Mouse (Mus musculus): ENCODE data around the gene Rnf11. TPM values are rescaled to one million over a fixed set of nuclear protein-coding genes. Genes with fewer than 3 reads are reported as not detected.

Gene Rnf11
- polyA plus RNA-seq, 1 experiment from 2014 or later, result 40.3 TPM

DNA sequence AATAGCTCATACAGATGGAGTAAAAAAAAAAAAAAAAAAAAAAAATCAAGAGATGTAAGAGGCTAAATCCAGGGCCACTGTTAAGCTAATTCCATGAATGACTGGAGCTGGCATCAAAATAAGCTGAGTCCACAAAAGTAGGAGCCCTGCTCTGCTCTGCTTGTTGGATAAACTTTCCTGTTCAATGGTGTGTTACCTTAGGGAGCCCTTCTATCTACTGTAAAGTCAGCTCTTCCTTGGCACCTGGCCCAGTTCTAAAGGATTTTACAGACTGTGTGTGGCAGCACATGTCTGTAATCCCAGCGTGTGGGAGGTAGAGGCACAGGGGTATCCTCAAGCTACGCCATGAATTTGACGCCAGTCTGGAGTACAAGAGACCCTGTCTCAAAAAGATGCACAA lies 43.5 kb downstream of the Rnf11 start:
- Histone ChIP-seq H3K27me3 (ENCODE audit: control insufficient read depth, insufficient read depth, low read length) (no peaks in the 10 kb centered on the region), H3K9me3 (ENCODE audit: control insufficient read depth, low read depth, low read length) (no peaks in the 10 kb centered on the region), H3K4me1 (ENCODE audit: control insufficient read depth, insufficient read depth, low read length) (no peaks in the 10 kb centered on the region), H3K27ac (ENCODE audit: low read length) (no peak overlapping the region), H3K4me3 (ENCODE audit: low read depth, low read length) (no peak overlapping the region), H3K9ac (replicated peaks; ENCODE audit: low read depth, low read length) (no peak overlapping the region), H3K36me3 (ENCODE audit: control insufficient read depth, insufficient read depth, low read length) (no peaks in the 10 kb centered on the region; the same call in 1 of the 2 replicates), H3K4me2 (replicated peaks; ENCODE audit: low read depth, low read length) (no peak overlapping the region)
- 88% methylated on average over 3 of the region's 3 CpGs for WGBS
- no peak for ATAC-seq (ENCODE audit: insufficient number of reproducible peaks, insufficient read depth, low FRiP score, low read depth)

DNA sequence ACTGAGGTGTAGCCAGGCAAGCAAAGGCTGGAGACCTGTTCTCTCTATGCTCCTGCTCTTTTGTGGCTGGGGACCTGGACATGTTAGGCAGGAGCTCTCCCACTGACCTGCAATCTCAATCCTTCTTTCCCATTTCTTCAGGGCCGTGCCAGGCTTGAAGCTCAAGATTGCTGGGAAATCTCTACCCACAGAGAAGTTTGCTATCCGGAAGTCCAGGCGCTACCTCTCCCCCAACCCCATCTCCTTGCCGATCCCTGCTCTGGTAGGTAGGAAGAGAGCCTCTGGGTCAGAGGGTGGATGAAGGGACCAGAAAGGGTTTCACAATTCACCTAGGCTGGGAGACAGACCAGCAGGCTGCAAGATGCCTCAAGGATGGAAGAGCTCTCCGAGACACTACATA lies 44.1 kb downstream of the Rnf11 start:
- H3K9ac ChIP-seq (replicated peaks; ENCODE audit: low read depth, low read length), result no peak overlapping the region
- H3K27ac ChIP-seq (ENCODE audit: low read length), result no peak overlapping the region
- 90% methylated on average over 5 of the region's 5 CpGs for WGBS
- H3K9me3 ChIP-seq (ENCODE audit: control insufficient read depth, low read depth, low read length), result no peaks in the 10 kb centered on the region
- no peaks in the 10 kb centered on the region for H3K4me1 ChIP-seq (ENCODE audit: control insufficient read depth, insufficient read depth, low read length)
- H3K4me3 ChIP-seq (ENCODE audit: low read depth, low read length), result no peak overlapping the region
- ATAC-seq (ENCODE audit: insufficient number of reproducible peaks, insufficient read depth, low FRiP score, low read depth), result no peak
- H3K36me3 ChIP-seq (ENCODE audit: control insufficient read depth, insufficient read depth, low read length), result no peaks in the 10 kb centered on the region; the same call in 1 of the 2 replicates
- no peaks in the 10 kb centered on the region for H3K27me3 ChIP-seq (ENCODE audit: control insufficient read depth, insufficient read depth, low read length)
- H3K4me2 ChIP-seq (replicated peaks; ENCODE audit: low read depth, low read length), result no peak overlapping the region

DNA sequence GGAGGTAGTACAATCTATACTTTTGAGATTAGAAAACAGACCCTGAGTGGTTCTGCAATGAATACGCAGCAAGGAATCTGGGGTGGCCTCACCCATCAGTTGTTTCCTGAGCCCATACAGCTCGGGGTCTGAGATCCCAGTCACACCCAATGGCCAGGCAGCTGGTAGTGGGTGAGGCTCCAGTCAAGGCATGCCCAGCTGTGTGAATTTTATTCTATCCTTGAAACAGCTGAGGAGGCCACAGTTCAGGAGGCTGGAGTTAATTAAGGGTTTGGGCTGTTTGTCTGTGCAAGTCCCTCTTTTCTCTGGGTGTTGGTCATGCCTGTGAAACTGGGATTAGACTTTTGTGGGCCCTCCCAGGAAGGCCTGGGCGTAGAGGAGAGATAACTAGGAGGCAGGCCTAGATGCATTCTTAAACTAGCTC lies 44.7 kb downstream of the Rnf11 start:
- WGBS, result 65% methylated on average over 3 of the region's 3 CpGs
- no peak overlapping the region for H3K27ac ChIP-seq (ENCODE audit: low read length)
- H3K36me3 ChIP-seq (ENCODE audit: control insufficient read depth, insufficient read depth, low read length), result no peaks in the 10 kb centered on the region; the same call in 1 of the 2 replicates
- no peak overlapping the region for H3K9ac ChIP-seq (replicated peaks; ENCODE audit: low read depth, low read length)
- H3K4me1 ChIP-seq (ENCODE audit: control insufficient read depth, insufficient read depth, low read length), result no peaks in the 10 kb centered on the region
- no peak overlapping the region for H3K4me3 ChIP-seq (ENCODE audit: low read depth, low read length)
- no peak overlapping the region for H3K4me2 ChIP-seq (replicated peaks; ENCODE audit: low read depth, low read length)
- H3K9me3 ChIP-seq (ENCODE audit: control insufficient read depth, low read depth, low read length), result no peaks in the 10 kb centered on the region
- no peaks in the 10 kb centered on the region for H3K27me3 ChIP-seq (ENCODE audit: control insufficient read depth, insufficient read depth, low read length)
- no peak; the same call in 1 of the 2 replicates for ATAC-seq (ENCODE audit: insufficient number of reproducible peaks, insufficient read depth, low FRiP score, low read depth)

DNA sequence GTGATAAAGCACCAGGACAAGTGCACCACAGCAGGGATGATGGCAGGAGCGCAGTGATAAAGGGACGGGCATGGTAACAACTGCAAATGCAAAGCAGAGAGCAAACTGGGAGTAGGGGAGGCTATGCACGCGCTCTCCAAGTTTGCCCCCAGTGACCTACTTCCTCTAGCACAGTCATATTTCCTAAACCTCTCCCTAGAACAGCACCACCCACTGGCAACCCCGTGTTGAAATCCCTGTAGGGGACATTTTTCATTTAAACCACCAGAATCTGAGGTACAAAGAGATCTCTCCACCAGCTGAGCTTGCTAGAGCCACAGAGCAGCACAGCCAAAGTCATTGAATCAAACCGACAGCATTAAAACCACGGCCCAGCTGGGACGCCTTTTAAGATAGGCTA lies 45.4 kb downstream of the Rnf11 start:
- no peaks in the 10 kb centered on the region for H3K4me1 ChIP-seq (ENCODE audit: control insufficient read depth, insufficient read depth, low read length)
- no peaks in the 10 kb centered on the region; the same call in 1 of the 2 replicates for H3K36me3 ChIP-seq (ENCODE audit: control insufficient read depth, insufficient read depth, low read length)
- WGBS, result 73% methylated on average over 8 of the region's 8 CpGs
- no peaks in the 10 kb centered on the region for H3K9me3 ChIP-seq (ENCODE audit: control insufficient read depth, low read depth, low read length)
- no peak overlapping the region for H3K4me2 ChIP-seq (replicated peaks; ENCODE audit: low read depth, low read length)
- H3K4me3 ChIP-seq (ENCODE audit: low read depth, low read length), result no peak overlapping the region
- H3K27ac ChIP-seq (ENCODE audit: low read length), result no peak overlapping the region
- H3K27me3 ChIP-seq (ENCODE audit: control insufficient read depth, insufficient read depth, low read length), result no peaks in the 10 kb centered on the region
- ATAC-seq (ENCODE audit: insufficient number of reproducible peaks, insufficient read depth, low FRiP score, low read depth), result no peak
- no peak overlapping the region for H3K9ac ChIP-seq (replicated peaks; ENCODE audit: low read depth, low read length)

DNA sequence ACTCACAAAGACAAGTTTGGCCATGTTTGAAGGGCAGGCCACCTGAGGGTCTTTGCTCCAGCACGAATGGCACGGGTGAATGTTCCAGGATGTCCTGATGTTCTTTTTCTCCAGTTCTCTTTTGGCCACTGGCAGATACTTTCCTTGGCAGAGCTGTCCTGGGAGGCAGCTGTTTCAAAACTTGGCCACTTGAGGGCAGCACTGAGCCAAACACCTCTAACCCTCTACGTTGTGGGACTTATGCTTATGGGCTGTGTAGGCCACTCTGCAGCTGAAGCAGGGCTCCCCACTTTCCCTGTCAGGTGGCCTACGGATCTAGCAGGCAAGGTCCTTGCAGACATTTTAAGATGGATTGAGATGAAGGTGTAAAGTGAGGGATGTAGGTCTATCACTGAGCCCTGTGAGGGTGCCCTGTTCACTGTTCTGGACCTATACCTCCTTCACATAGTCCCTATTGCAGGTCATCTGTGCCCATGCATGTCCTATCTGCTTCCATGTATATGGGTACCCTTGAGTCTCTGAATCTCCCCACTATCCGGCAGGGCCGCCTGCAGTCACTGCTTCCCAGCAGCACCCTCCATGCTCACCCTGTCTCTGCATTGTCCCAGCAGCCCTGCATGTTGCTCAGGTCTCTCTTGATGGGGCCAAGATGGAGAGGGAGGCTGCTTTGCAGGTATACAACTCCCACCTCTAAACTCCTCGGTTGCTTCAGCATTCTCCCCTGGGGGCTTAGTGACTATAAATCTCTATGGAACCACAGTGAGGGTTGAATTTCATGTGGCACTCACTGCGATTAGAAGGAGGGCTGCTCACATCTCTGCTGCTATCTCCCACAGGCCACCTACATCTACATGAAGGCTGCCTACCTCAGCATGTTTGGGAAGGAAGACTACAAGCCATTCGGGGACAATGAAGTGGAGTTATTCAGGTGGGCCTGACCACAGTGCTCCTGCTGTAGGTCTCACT lies 46.3 kb downstream of the Rnf11 start:
- H3K4me2 ChIP-seq (replicated peaks; ENCODE audit: low read depth, low read length), result no peak overlapping the region
- H3K36me3 ChIP-seq (ENCODE audit: control insufficient read depth, insufficient read depth, low read length), result no peaks in the 10 kb centered on the region; the same call in 1 of the 2 replicates
- no peaks in the 10 kb centered on the region for H3K9me3 ChIP-seq (ENCODE audit: control insufficient read depth, low read depth, low read length)
- H3K9ac ChIP-seq (replicated peaks; ENCODE audit: low read depth, low read length), result no peak overlapping the region
- H3K4me1 ChIP-seq (ENCODE audit: control insufficient read depth, insufficient read depth, low read length), result no peaks in the 10 kb centered on the region
- ATAC-seq (ENCODE audit: insufficient number of reproducible peaks, insufficient read depth, low FRiP score, low read depth), result peak; percentile 65
- H3K4me3 ChIP-seq (ENCODE audit: low read depth, low read length), result no peak overlapping the region
- no peak overlapping the region for H3K27ac ChIP-seq (ENCODE audit: low read length)
- no peaks in the 10 kb centered on the region for H3K27me3 ChIP-seq (ENCODE audit: control insufficient read depth, insufficient read depth, low read length)
- WGBS, result 57% methylated on average over 9 of the region's 9 CpGs

DNA sequence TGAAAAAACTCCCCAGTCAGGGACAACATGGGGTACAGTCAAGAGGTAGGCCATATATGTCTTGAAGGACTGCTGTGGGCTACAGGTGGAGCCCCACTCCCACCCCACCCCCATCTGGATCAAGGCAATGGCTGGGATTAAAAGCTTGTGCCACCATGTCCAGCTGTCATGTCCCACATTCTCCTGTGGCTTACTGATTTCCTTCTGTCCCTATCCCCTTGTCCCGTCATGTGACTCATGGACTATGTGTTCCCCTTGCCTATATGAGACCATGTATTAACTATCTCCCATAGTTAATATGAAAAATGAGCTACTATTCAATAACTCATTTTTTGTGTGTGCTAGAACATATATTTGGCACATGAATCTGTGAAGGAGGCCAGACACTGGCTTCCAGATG lies 50.3 kb downstream of the Rnf11 start:
- WGBS, result 88% methylated on average over 1 of the region's 1 CpGs
- no peaks in the 10 kb centered on the region for H3K27me3 ChIP-seq (ENCODE audit: control insufficient read depth, insufficient read depth, low read length)
- H3K9ac ChIP-seq (replicated peaks; ENCODE audit: low read depth, low read length), result no peak overlapping the region
- H3K27ac ChIP-seq (ENCODE audit: low read length), result no peak overlapping the region
- H3K4me3 ChIP-seq (ENCODE audit: low read depth, low read length), result no peak overlapping the region
- no peaks in the 10 kb centered on the region for H3K9me3 ChIP-seq (ENCODE audit: control insufficient read depth, low read depth, low read length)
- no peaks in the 10 kb centered on the region for H3K36me3 ChIP-seq (ENCODE audit: control insufficient read depth, insufficient read depth, low read length)
- H3K4me2 ChIP-seq (replicated peaks; ENCODE audit: low read depth, low read length), result no peak overlapping the region
- no peaks in the 10 kb centered on the region for H3K4me1 ChIP-seq (ENCODE audit: control insufficient read depth, insufficient read depth, low read length)
- ATAC-seq (ENCODE audit: insufficient number of reproducible peaks, insufficient read depth, low FRiP score, low read depth), result no peak

DNA sequence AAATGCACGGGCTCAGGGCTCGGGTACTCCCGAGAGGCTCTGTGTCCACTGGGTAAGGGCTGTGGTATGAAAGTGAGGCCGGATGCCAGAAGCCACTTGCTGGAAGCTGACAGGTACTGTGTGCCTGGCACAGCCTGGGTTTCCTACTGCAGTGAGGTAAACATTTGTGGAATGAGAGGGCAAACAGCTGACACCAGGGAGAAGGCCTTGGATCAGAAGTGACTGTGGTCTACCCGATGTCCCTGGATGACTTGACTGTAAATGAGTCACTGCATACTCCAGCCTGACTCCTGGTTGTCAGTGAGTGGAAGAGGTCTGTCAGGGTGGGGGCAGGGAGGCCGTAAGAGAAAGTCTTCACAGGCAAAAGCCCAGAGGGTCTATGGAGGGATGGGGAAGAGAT lies 50.9 kb downstream of the Rnf11 start:
- Histone ChIP-seq H3K36me3 (ENCODE audit: control insufficient read depth, insufficient read depth, low read length) (no peaks in the 10 kb centered on the region), H3K9me3 (ENCODE audit: control insufficient read depth, low read depth, low read length) (no peaks in the 10 kb centered on the region), H3K4me2 (replicated peaks; ENCODE audit: low read depth, low read length) (no peak overlapping the region), H3K9ac (replicated peaks; ENCODE audit: low read depth, low read length) (no peak overlapping the region), H3K27me3 (ENCODE audit: control insufficient read depth, insufficient read depth, low read length) (no peaks in the 10 kb centered on the region), H3K27ac (ENCODE audit: low read length) (no peak overlapping the region), H3K4me1 (ENCODE audit: control insufficient read depth, insufficient read depth, low read length) (no peaks in the 10 kb centered on the region), H3K4me3 (ENCODE audit: low read depth, low read length) (no peak overlapping the region)
- 51% methylated on average over 6 of the region's 6 CpGs for WGBS
- ATAC-seq (ENCODE audit: insufficient number of reproducible peaks, insufficient read depth, low FRiP score, low read depth), result no peak

DNA sequence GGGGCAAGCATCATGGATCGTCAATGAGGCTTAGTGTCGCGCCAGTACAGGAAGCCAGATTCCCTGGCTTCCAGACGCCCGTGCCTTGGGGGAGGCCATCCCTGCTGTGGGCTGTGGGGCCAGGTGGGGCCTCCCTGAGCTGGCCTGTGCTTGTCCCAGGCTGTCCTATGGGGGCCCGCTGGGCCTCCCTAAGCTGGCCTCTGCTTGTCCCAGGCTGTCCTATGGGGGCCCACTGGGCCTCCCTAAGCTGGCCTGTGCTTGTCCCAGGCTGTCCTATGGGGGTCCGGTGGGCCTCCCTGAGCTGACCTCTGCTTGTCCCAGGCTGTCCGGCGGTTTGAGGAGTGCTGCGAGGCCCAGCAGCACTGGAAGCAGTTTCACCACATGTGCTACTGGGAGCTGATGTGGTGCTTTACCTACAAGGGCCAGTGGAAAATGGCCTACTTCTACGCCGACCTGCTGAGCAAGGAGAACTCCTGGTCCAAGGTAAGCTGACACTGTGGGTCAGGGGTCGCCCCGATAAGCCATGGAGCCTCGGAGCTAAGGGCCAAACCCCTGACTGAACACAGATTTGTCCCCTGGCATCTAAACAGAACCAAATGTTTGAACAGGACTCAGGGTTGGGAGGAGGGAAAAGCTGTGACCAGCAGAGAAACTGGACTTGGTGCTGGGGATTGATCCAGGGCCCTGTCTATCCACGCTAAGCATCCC lies 51.7 kb downstream of the Rnf11 start:
- Histone ChIP-seq H3K36me3 (ENCODE audit: control insufficient read depth, insufficient read depth, low read length) (no peaks in the 10 kb centered on the region), H3K9me3 (ENCODE audit: control insufficient read depth, low read depth, low read length) (no peaks in the 10 kb centered on the region), H3K27ac (ENCODE audit: low read length) (no peak overlapping the region), H3K4me3 (ENCODE audit: low read depth, low read length) (no peak overlapping the region), H3K27me3 (ENCODE audit: control insufficient read depth, insufficient read depth, low read length) (no peaks in the 10 kb centered on the region), H3K4me2 (replicated peaks; ENCODE audit: low read depth, low read length) (no peak overlapping the region), H3K9ac (replicated peaks; ENCODE audit: low read depth, low read length) (no peak overlapping the region), H3K4me1 (ENCODE audit: control insufficient read depth, insufficient read depth, low read length) (no peaks in the 10 kb centered on the region)
- 58% methylated on average over 16 of the region's 16 CpGs for WGBS
- ATAC-seq (ENCODE audit: insufficient number of reproducible peaks, insufficient read depth, low FRiP score, low read depth), result no peak

All from stomach, embryonic 14.5 days (tissue).